Mouse (Mus musculus) cortical plate, adult 2 months (tissue): ENCODE measurements around the gene Ccr7. TPM values are rescaled to one million over a fixed set of nuclear protein-coding genes. Genes with fewer than 3 reads are reported as not detected.
A peak's percentile ranks its signal among the peaks of the same experiment; 100 is the strongest.

Experiments used
- H3K27ac ChIP-seq: fragments of 200-500 bp; 2 replicates; pipeline ENCODE4 v1.5.1; 2012; ENCODE audit warnings: low read length, control low read depth, inconsistent platforms; ENCODE audit not compliant: insufficient read depth
- H3K4me1 ChIP-seq: fragments of 200-500 bp; 2 replicates; pipeline ENCODE4 v1.6.1; 2011; ENCODE audit warnings: low read length; ENCODE audit not compliant: control insufficient read depth, insufficient read depth
- H3K4me3 ChIP-seq: fragments of 200-500 bp; 2 replicates; pipeline ENCODE4 v1.5.1; 2011; ENCODE audit warnings: mild to moderate bottlenecking, low read length, control low read depth; ENCODE audit not compliant: insufficient read depth
- CTCF ChIP-seq: fragments of 200-500 bp; IDR thresholded peaks from 2 replicates; pipeline ENCODE4 v1.5.1; 2011; ENCODE audit warnings: mild to moderate bottlenecking, control low read depth, low read length; ENCODE audit not compliant: insufficient read depth; ENCODE audit errors: extremely low read depth
- POLR2A ChIP-seq: fragments of 200-500 bp; IDR thresholded peaks from 2 replicates; pipeline ENCODE4 v1.6.1; 2011; ENCODE audit warnings: mild to moderate bottlenecking, low read length, control low read depth; ENCODE audit not compliant: insufficient read depth; ENCODE audit errors: extremely low read depth
- polyA plus RNA-seq: library from polyadenylated mRNA; depleted of rRNA; stranded (reverse); fragments of >200 nt; gene quantifications from 2 replicates; pipeline ENCODE4 v1.2.3, GENCODE M21; 2012

Gene Ccr7
- polyA plus RNA-seq, 1 experiment: 0.15 TPM

DNA sequence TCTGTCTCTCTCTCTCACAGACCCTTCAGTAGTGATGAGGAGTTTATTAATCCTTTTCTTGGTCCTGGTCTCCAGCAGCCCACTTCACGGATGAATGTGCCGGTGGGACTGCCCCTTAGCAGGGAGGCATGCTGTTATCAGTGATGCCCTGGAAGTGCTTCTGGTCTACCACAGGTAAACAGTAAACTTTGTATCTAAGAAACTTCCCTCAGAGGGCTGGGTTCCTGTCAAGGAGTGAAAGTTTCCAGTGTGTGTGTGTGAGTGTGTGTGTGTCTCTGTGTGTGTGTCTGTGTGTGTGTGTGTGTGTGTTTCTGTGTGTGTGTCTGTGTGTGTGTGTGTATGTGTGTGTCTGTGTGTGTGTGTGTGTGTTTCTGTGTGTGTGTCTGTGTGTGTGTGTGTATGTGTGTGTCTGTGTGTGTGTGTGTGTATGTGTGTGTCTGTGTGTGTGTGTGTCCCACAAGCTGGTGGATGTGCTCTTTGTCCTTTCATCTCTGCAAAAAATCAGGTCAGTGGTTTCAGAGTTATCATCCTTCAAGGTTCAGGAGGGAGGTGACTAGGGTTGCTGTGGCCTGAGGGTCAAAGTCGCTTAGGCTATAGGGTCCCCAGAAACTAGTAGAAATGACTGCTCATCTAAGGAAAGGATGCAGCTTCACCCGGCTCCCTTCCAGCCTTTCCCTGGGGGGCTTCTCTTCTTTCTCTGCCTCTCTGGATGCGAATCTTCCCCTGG lies 24.0 kb downstream of the Ccr7 start:
- H3K27ac ChIP-seq: no peak overlapping the region
- H3K4me3 ChIP-seq: no peak overlapping the region
- TF ChIP-seq POLR2A (no peak), CTCF (no peak)
- H3K4me1 ChIP-seq: peaks cover 4% of the 10 kb centered on the region; the same call in 1 of the 2 replicates

- Histone ChIP-seq H3K27ac (no peak overlapping the region; the same call in 1 of the 2 replicates), H3K4me3 (no peak overlapping the region), H3K4me1 (peaks cover 4% of the 10 kb centered on the region; the same call in 1 of the 2 replicates)
- no peak for TF ChIP-seq POLR2A
- no peak for TF ChIP-seq CTCF
These were observed 25.6 kb downstream of the Ccr7 start for GRCm38 (mm10) chr11:99129287-99129686.

DNA sequence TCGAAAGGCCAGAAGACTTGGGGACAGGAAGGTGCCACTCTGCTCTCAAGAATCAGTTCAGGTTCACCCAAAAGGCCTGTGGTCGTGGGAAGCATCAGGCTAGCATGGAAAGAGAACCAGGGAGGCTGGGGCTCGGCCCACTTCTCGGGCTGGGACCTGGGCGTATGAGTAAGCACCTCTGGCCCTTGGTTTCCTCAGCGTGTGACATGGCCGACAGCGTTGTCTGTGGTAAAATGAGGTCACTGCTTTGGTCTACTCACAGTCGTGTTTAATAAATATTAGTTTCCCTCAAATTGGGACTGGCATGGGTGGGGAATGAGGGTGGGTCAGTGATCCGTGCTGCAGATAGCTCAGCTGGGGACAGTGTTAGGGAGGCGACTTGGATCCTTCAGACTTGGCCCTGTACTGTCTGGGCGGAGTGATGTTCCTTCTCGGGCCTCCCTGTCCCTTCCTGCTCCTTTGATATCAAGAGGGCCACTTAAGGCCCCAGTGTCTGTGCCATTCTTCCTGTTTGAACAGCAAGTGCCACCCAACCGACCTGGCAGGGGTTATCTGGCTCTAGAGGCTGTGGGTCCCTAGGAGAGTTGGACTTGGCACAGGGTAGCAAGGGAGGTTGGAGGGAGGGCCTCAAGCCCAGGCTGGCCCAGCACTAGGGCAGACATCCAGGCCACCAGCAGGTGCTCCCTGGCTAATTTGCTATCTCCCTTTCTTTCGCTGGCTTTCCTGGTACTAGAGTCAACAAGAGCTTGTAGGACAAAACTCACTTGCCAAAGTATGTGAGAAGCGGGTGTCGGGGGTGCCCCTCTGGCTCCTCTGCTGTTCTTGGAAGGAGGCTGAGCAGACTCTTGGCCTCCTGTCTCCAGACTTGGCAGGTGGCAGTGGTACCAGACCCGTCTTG lies 26.8 kb downstream of the Ccr7 start:
- H3K4me3 ChIP-seq: no peak overlapping the region
- H3K27ac ChIP-seq: peak overlapping the region; percentile 69
- H3K4me1 ChIP-seq: peaks cover 4% of the 10 kb centered on the region; the same call in 1 of the 2 replicates
- TF ChIP-seq POLR2A: no peak
- no peak for TF ChIP-seq CTCF

GRCm38 (mm10) chr11:99126482-99127253 lies 28.2 kb downstream of the Ccr7 start:
- no peak overlapping the region for H3K4me3 ChIP-seq
- TF ChIP-seq CTCF (no peak), POLR2A (no peak)
- peak overlapping the region; percentile 69 for H3K27ac ChIP-seq
- peaks cover 4% of the 10 kb centered on the region; the same call in 1 of the 2 replicates for H3K4me1 ChIP-seq

- peak overlapping the region; percentile 20; the same call in 1 of the 2 replicates for H3K27ac ChIP-seq
- no peak for TF ChIP-seq POLR2A
- TF ChIP-seq CTCF: no peak
- peaks cover 4% of the 10 kb centered on the region; the same call in 1 of the 2 replicates for H3K4me1 ChIP-seq
- H3K4me3 ChIP-seq: no peak overlapping the region
These were observed 30.2 kb downstream of the Ccr7 start for GRCm38 (mm10) chr11:99124635-99125029.

DNA sequence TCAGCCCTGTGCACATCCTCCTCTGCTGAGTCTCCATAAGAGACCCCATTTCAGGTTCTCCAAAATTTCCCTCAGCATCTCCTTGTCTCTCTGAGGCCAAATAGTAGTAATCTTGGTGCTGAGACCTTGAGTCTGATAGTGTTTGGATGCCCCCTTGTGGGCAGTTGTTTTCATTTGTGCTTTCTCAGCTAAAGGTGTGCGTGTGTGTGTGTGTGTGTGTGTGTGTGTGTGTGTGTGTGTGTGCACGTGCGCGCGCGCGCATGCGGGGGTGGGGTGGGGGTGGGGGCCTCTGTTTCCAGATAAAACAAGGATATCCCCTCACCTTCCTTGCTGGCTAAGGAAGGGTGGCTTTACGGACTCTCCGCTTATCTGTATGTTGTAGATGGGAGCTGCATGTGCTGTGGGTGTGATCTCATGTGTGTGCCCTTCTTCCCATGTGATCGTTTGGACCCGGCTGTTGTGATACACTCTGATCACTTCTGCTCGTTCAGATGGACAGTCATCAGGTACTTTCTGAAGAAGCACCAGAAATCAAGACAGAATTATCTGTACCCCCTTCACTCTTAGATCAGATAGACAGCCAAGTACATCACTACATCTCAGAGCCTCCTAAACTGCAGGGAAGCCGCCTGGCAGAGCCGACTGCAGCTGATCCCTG lies 30.8 kb downstream of the Ccr7 start:
- peak; percentile 52; the same call in 1 of the 2 replicates for TF ChIP-seq CTCF
- TF ChIP-seq POLR2A: no peak
- peaks cover 4% of the 10 kb centered on the region; the same call in 1 of the 2 replicates for H3K4me1 ChIP-seq
- H3K4me3 ChIP-seq: no peak overlapping the region
- peak overlapping the region; percentile 20; the same call in 1 of the 2 replicates for H3K27ac ChIP-seq

GRCm38 (mm10) chr11:99122703-99123102 lies 32.2 kb downstream of the Ccr7 start:
- no peak overlapping the region for H3K27ac ChIP-seq
- H3K4me1 ChIP-seq: peaks cover 4% of the 10 kb centered on the region; the same call in 1 of the 2 replicates
- no peak overlapping the region for H3K4me3 ChIP-seq
- no peak for TF ChIP-seq POLR2A
- TF ChIP-seq CTCF: no peak

DNA sequence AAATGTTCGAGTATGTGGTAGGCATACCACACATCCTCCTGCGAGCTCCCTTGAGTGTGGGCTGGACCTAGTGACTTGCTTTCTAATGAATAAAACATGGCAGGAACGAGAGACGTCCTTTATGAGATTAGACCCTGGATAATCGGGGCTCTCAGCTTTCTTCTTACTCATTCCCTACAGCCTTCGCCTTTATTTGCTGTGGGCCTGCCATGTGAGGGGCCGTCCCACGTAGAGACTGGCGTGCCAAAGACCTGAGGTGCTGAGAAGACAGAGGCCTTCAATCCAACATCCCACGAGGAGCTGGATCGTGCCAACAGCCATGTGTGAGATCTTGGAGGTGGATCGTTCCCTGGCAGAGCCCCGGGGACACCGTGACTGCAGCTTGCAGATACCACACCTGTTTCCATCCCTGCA lies 33.7 kb downstream of the Ccr7 start:
- Histone ChIP-seq H3K27ac (no peak overlapping the region), H3K4me3 (no peak overlapping the region)
- TF ChIP-seq POLR2A: no peak
- TF ChIP-seq CTCF: no peak

More for the DNA sequence above, 33.7 kb downstream of the Ccr7 start:
- no peaks in the 10 kb centered on the region; the same call in 1 of the 2 replicates for H3K4me1 ChIP-seq
